Mouse (Mus musculus): ENCODE measurements around the gene Kcnip4. TPM values are rescaled to one million over a fixed set of nuclear protein-coding genes. Genes with fewer than 3 reads are reported as not detected.

The Kcnip4 gene
- polyA plus RNA-seq (2016; fragmentation: Nextera tagmentation; extraction: Ambion mirVana), result 2.6 and 3.3 TPM in 2 replicates

DNA sequence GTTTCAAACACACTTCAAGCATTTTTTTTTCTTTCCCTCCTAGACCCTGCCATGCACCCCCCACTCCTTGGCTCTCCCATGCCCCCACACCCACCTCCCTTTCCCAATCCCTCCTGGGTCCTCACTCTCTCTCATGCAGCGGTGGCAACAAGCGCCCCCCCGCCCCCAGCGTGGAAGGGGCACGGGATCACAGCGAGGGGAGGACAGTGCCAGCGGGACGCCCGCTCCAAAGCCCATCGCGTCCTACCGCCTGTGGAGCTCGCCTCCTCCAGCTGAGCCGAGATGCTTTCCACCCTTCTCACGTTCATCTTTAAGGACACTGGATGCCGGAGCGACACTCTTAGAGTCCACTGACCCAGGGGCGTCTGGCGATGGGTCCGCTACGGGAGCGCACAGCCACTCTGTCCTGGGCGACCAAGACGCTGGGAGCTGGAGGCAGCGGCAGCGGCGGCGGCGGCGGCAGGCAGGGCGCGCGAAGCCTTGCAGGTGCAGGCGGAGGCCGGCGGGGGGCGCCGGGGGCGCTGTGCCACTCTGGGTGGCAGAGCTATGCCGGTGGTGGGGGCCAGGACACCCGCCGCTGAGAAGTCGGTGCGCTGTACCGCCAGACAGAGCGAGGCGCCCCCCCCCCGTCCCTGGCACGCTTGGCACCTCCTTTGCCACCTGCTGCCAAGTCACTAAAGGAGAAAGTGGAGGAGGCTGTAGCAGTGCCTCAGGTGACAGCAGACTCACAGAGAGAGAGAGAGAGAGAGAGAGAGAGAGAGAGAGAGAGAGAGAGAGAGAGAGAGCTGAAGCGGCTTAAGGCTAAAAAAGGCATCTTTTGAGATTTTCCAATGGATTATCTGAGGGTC, at the start of gene Kcnip4:
Kcnip4 (minus strand) TSS at position 514 of the 848 bp plus-strand sequence.
- H3K27ac ChIP-seq, result no peak within 1 kb of the TSS
- WGBS, result 2% methylated on average over 49 of the region's 50 CpGs
- H3K9me3 ChIP-seq, result no peaks in the 10 kb centered on the region
- H3K4me3 ChIP-seq, result peak within 1 kb of the TSS; percentile 53
- H3K4me2 ChIP-seq (replicated peaks), result peak within 1 kb of the TSS; percentile 93
- peak; percentile 77 for ATAC-seq (ENCODE audit: insufficient number of reproducible peaks, insufficient read depth, low FRiP score, low TSS enrichment)
- peaks cover 37% of the 10 kb centered on the region for H3K27me3 ChIP-seq
- no peaks in the 10 kb centered on the region for H3K4me1 ChIP-seq
- H3K9ac ChIP-seq, result peak within 1 kb of the TSS; percentile 41; the same call in 1 of the 2 replicates
- no peaks in the 10 kb centered on the region for H3K36me3 ChIP-seq

DNA sequence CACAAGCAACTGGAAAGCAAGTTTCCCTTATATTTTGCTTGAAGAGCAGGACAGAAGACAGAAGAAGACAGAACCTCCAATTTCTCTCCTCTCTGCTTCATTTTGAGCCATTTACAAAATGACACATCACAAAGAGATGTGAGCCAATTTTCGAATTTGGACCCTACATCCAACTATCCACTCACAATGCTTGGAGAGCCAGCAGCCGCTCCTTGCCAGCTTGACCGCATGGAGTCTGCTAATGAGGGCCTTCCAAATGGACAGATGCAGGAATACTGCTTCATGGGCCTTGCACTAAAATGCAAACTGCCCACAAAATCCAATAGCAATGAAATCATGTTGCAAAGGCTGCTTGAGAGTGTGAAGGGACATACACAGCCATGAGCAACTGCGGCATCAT, 47.2 kb upstream of the Kcnip4 start:
- Histone ChIP-seq H3K27ac (no peak overlapping the region), H3K4me2 (replicated peaks) (no peak overlapping the region), H3K9me3 (no peaks in the 10 kb centered on the region), H3K4me1 (no peaks in the 10 kb centered on the region), H3K36me3 (no peaks in the 10 kb centered on the region), H3K27me3 (no peaks in the 10 kb centered on the region), H3K9ac (no peak overlapping the region), H3K4me3 (no peak overlapping the region)
- WGBS, result 82% methylated on average over 4 of the region's 4 CpGs
- no peak for ATAC-seq (ENCODE audit: insufficient number of reproducible peaks, insufficient read depth, low FRiP score, low TSS enrichment)

DNA sequence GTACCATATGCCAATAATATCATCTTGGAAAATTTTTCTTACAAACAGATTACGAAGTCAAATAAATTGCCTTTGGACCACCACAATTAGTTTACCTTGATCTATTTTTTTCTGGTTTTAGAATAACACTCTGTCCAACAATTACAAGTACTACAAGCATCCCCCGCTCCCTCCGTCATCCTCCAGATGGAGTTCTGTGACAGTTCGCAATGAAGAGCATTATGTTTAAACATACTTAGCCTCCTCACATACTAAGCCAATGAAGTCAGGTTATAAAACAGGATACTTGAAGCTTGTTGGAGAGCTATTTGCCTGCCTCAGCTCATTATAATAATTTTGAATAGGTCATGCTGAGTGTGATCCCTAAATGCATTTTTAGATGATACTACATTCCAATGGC, 39.0 kb upstream of the Kcnip4 start:
- Histone ChIP-seq H3K9ac (no peak overlapping the region), H3K4me1 (no peaks in the 10 kb centered on the region), H3K27ac (no peak overlapping the region), H3K27me3 (no peaks in the 10 kb centered on the region), H3K4me2 (replicated peaks) (no peak overlapping the region), H3K4me3 (no peak overlapping the region), H3K9me3 (no peaks in the 10 kb centered on the region), H3K36me3 (no peaks in the 10 kb centered on the region)
- ATAC-seq (ENCODE audit: insufficient number of reproducible peaks, insufficient read depth, low FRiP score, low TSS enrichment), result no peak
- WGBS, result 90% methylated on average over 4 of the region's 4 CpGs

DNA sequence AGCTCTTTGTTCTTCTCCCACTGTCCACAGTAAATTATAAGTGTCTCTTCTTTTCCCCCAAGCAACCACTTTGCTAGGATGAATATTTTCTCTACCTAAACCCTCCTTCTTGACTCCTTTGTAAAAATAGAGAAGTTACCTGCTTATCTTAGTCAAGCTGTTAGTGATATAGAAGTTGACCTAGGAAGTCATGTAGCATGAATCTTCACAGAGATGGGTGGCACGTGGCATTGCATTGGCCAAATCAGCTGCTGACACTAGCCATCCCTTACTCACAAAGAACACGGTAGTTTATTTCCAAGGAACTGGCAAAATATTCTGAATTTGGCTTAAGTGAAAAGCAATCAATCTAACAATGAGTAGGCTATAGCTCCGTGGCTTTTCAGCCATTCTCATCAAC, 32.7 kb upstream of the Kcnip4 start:
- 85% methylated on average over 3 of the region's 3 CpGs for WGBS
- H3K4me3 ChIP-seq, result no peak overlapping the region

GRCm38 (mm10) chr5:49547884-49548283, 23.2 kb upstream of the Kcnip4 start:
- Histone ChIP-seq H3K4me1 (no peaks in the 10 kb centered on the region), H3K4me3 (no peak overlapping the region), H3K9me3 (no peaks in the 10 kb centered on the region), H3K27ac (no peak overlapping the region), H3K9ac (no peak overlapping the region), H3K36me3 (no peaks in the 10 kb centered on the region), H3K4me2 (replicated peaks) (no peak overlapping the region), H3K27me3 (no peaks in the 10 kb centered on the region)
- 82% methylated on average over 3 of the region's 3 CpGs for WGBS
- no peak for ATAC-seq (ENCODE audit: insufficient number of reproducible peaks, insufficient read depth, low FRiP score, low TSS enrichment)

More for the DNA sequence above, 32.7 kb upstream of the Kcnip4 start:
- no peak for ATAC-seq (ENCODE audit: insufficient number of reproducible peaks, insufficient read depth, low FRiP score, low TSS enrichment)
- no peak overlapping the region for H3K27ac ChIP-seq
- no peaks in the 10 kb centered on the region for H3K4me1 ChIP-seq
- H3K36me3 ChIP-seq, result no peaks in the 10 kb centered on the region
- no peak overlapping the region for H3K4me2 ChIP-seq (replicated peaks)
- no peak overlapping the region for H3K9ac ChIP-seq
- no peaks in the 10 kb centered on the region for H3K27me3 ChIP-seq
- H3K9me3 ChIP-seq, result no peaks in the 10 kb centered on the region

DNA sequence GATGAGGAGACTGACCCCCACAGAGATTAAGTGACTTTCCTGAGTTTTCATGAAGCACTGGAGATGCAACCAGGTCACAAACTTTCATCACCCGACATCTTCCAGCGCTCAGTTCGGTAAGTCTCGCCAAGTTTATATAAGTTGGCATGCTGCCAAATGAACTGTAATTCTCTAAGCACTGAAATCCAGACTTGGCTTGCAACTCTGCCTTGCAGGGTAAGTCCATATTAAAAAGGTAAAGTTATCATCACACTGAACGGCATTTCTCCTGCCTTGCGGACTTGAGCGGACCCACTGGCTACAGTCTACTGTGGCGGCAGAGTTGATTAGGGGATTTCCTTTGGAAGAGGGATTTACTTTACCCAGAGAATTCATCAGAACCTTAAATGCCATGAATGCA, 4.7 kb upstream of the Kcnip4 start:
- no peak for ATAC-seq (ENCODE audit: insufficient number of reproducible peaks, insufficient read depth, low FRiP score, low TSS enrichment)
- Histone ChIP-seq H3K4me3 (no peak overlapping the region), H3K27ac (no peak overlapping the region), H3K27me3 (peaks cover 22% of the 10 kb centered on the region), H3K4me1 (no peaks in the 10 kb centered on the region), H3K9ac (no peak overlapping the region), H3K9me3 (no peaks in the 10 kb centered on the region), H3K4me2 (replicated peaks) (no peak overlapping the region), H3K36me3 (no peaks in the 10 kb centered on the region)
- 75% methylated on average over 8 of the region's 8 CpGs for WGBS

DNA sequence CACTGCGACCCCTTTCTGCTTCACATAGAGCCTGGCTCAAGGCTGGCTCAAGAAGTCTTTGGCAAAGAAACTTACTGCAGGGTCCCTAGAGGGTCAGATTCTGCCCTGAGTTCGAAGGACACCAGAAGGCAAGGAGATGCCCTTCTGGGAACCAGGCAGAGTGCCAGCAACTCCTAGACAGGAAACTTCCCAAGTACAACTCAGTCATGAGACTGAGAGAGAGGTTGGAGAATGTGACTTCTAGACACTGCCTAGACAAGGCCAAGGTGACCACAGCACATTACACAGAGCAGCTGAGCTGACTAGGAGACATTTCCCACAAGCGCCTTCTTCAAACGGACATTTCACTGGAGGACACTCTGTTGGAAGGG, 520 bp upstream of the Kcnip4 start:
- peaks cover 37% of the 10 kb centered on the region for H3K27me3 ChIP-seq
- ATAC-seq (ENCODE audit: insufficient number of reproducible peaks, insufficient read depth, low FRiP score, low TSS enrichment), result no peak
- H3K9ac ChIP-seq, result no peak overlapping the region
- no peaks in the 10 kb centered on the region for H3K9me3 ChIP-seq
- 74% methylated on average over 4 of the region's 4 CpGs for WGBS
- no peaks in the 10 kb centered on the region for H3K4me1 ChIP-seq
- H3K36me3 ChIP-seq, result no peaks in the 10 kb centered on the region
- H3K27ac ChIP-seq, result no peak overlapping the region
- H3K4me3 ChIP-seq, result no peak overlapping the region
- peak overlapping the region; percentile 93; the same call in 1 of the 2 replicates for H3K4me2 ChIP-seq (replicated peaks)

- Histone ChIP-seq H3K27me3 (peaks cover 37% of the 10 kb centered on the region), H3K4me1 (no peaks in the 10 kb centered on the region), H3K4me2 (replicated peaks) (peak overlapping the region; percentile 93), H3K36me3 (no peaks in the 10 kb centered on the region), H3K27ac (no peak overlapping the region), H3K4me3 (peak overlapping the region; percentile 53), H3K9ac (peak overlapping the region; percentile 41; the same call in 1 of the 2 replicates), H3K9me3 (no peaks in the 10 kb centered on the region)
- ATAC-seq (ENCODE audit: insufficient number of reproducible peaks, insufficient read depth, low FRiP score, low TSS enrichment), result no peak
- WGBS, result 9% methylated on average over 11 of the region's 11 CpGs
These were observed 712 bp downstream of the Kcnip4 start for GRCm38 (mm10) chr5:49523997-49524393.

- peaks cover 37% of the 10 kb centered on the region for H3K27me3 ChIP-seq
- H3K4me2 ChIP-seq (replicated peaks), result no peak overlapping the region
- H3K36me3 ChIP-seq, result no peaks in the 10 kb centered on the region
- no peak for ATAC-seq (ENCODE audit: insufficient number of reproducible peaks, insufficient read depth, low FRiP score, low TSS enrichment)
- no peaks in the 10 kb centered on the region for H3K9me3 ChIP-seq
- H3K4me3 ChIP-seq, result no peak overlapping the region
- WGBS, result 75% methylated on average over 4 of the region's 4 CpGs
- no peak overlapping the region for H3K9ac ChIP-seq
- no peak overlapping the region for H3K27ac ChIP-seq
- no peaks in the 10 kb centered on the region for H3K4me1 ChIP-seq
These were observed 1.7 kb downstream of the Kcnip4 start for GRCm38 (mm10) chr5:49522986-49523385.

DNA sequence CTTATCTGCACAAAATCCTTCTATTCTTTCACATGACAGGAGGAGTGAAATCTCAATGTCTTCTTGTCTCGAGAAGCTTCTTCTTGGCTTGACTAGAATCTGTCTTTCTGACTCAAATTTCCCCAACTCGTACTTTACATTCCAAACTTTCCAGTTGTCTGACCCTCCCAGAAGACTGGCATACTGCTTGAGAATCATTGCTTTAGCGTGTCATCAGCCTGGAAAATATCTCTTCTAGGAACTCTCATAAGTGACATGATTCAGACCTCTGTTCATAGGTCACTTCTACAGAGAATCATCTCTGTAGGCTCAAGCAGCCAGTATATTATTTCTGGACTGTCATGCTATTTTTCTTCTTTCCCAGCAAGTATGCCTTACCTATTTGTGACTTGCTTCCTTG, 26.0 kb downstream of the Kcnip4 start:
- no peak overlapping the region for H3K27ac ChIP-seq
- no peaks in the 10 kb centered on the region for H3K9me3 ChIP-seq
- H3K36me3 ChIP-seq, result no peaks in the 10 kb centered on the region
- H3K4me2 ChIP-seq (replicated peaks), result no peak overlapping the region
- H3K9ac ChIP-seq, result no peak overlapping the region
- 85% methylated on average over 3 of the region's 3 CpGs for WGBS
- H3K4me1 ChIP-seq, result no peaks in the 10 kb centered on the region
- ATAC-seq (ENCODE audit: insufficient number of reproducible peaks, insufficient read depth, low FRiP score, low TSS enrichment), result no peak
- no peak overlapping the region for H3K4me3 ChIP-seq
- no peaks in the 10 kb centered on the region for H3K27me3 ChIP-seq

GRCm38 (mm10) chr5:49487270-49487669, 37.4 kb downstream of the Kcnip4 start:
- no peaks in the 10 kb centered on the region for H3K9me3 ChIP-seq
- H3K36me3 ChIP-seq, result no peaks in the 10 kb centered on the region
- 69% methylated on average over 2 of the region's 2 CpGs for WGBS
- H3K27me3 ChIP-seq, result no peaks in the 10 kb centered on the region
- no peak overlapping the region for H3K9ac ChIP-seq
- no peak for ATAC-seq (ENCODE audit: insufficient number of reproducible peaks, insufficient read depth, low FRiP score, low TSS enrichment)
- H3K4me1 ChIP-seq, result no peaks in the 10 kb centered on the region
- H3K4me2 ChIP-seq (replicated peaks), result no peak overlapping the region
- no peak overlapping the region for H3K4me3 ChIP-seq
- no peak overlapping the region for H3K27ac ChIP-seq

DNA sequence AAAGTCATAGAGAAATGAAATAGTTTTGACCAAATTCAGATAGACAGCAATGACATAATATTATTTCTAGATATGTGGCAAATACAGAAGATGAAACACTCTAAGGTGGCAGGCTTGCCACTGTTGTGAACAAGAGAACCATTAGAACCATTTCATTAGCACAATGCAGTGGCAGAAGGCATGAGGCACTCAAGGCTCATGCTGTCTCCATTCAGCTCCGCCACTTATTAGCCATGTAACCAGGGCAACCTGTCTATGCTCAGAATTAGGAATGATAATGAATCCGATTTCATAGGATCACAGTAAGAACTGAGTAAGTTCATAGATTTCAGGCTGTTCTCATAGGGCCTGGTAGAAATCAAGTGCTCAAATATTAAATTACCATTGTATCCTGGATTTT, 54.0 kb downstream of the Kcnip4 start:
- no peaks in the 10 kb centered on the region for H3K9me3 ChIP-seq
- H3K36me3 ChIP-seq, result no peaks in the 10 kb centered on the region
- WGBS, result 80% methylated on average over 2 of the region's 2 CpGs
- H3K4me1 ChIP-seq, result no peaks in the 10 kb centered on the region
- H3K4me3 ChIP-seq, result no peak overlapping the region
- H3K9ac ChIP-seq, result no peak overlapping the region
- no peak overlapping the region for H3K27ac ChIP-seq
- no peak overlapping the region for H3K4me2 ChIP-seq (replicated peaks)
- H3K27me3 ChIP-seq, result no peaks in the 10 kb centered on the region
- ATAC-seq (ENCODE audit: insufficient number of reproducible peaks, insufficient read depth, low FRiP score, low TSS enrichment), result no peak

All from embryonic facial prominence, embryonic 12.5 days (tissue).